Mouse (Mus musculus): ENCODE measurements at regions not wholly inside any gene's neighbourhood (a gene's known extent, or its start where the extent isn't known, plus 50 kb on each side); places are given as distances from the start of the nearest gene placed in this dataset.
"Not testable (repeated sequence)": the region's sequence is repeated elsewhere in the genome, so short reads cannot be mapped to it uniquely, and the experiment has no call there.

- Histone ChIP-seq H3K4me2 (no peak overlapping the region), H3K27ac (no peak overlapping the region), H3K36me3 (replicated peaks) (no peaks in the 10 kb centered on the region), H3K9me3 (no peaks in the 10 kb centered on the region), H3K4me3 (replicated peaks) (no peak overlapping the region), H3K27me3 (no peaks in the 10 kb centered on the region), H3K4me1 (no peaks in the 10 kb centered on the region), H3K9ac (no peak overlapping the region)
- no peak for ATAC-seq (ENCODE audit: low FRiP score)
- 82% methylated on average over 2 of the region's 2 CpGs for WGBS
Observed at GRCm38 (mm10) chr6:73576708-73577107, 107.2 kb upstream of the 4931417E11Rik start.

DNA sequence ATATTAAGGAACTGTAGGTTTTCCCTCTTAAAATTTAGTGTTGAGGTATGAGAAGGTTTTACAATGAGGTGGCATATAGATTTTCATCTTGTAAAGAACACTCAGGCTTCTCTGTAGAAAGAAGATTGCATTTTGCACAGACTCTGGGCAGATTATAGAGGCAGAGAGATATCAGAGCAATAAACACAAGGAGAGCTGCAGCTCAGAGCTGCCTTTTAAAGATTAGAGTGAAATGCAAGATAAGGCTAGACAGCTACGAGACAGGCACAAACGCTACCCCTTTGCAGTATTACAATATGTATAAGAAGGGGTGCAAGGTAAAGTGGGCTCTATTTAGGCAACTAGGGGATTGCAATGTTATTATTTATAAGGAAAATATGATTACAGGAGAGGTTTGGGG, 90.5 kb upstream of the 4931417E11Rik start:
- no peak overlapping the region for H3K27ac ChIP-seq
- ATAC-seq (ENCODE audit: low FRiP score): no peak
- H3K36me3 ChIP-seq (replicated peaks): no peaks in the 10 kb centered on the region
- H3K27me3 ChIP-seq: no peaks in the 10 kb centered on the region
- no peak overlapping the region for H3K4me2 ChIP-seq
- no peaks in the 10 kb centered on the region for H3K4me1 ChIP-seq
- WGBS: 91% methylated on average over 2 of the region's 2 CpGs
- no peaks in the 10 kb centered on the region for H3K9me3 ChIP-seq
- H3K4me3 ChIP-seq (replicated peaks): no peak overlapping the region
- no peak overlapping the region for H3K9ac ChIP-seq

DNA sequence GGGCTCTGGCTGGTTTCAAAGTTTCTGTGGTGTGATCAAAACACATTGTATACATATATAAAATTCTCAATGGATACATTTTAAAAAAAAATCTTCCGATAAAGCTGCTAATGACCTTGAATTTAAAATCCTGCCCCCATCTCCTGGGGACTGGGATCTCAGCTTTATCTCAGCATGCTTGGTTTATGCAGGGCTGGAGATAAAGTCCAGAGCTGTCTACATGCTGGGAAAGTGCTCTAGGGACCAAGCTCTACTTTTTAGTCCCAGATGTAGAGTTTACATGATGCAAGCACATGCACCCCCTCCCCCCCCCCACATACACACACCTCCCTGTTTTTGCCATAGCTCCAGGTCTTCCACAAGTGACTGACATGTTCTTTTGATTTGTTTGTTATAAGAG, 61.1 kb upstream of the 4931417E11Rik start:
- no peaks in the 10 kb centered on the region for H3K36me3 ChIP-seq (replicated peaks)
- H3K4me1 ChIP-seq: peaks cover 7% of the 10 kb centered on the region; the same call in 1 of the 2 replicates
- no peak overlapping the region for H3K27ac ChIP-seq
- no peak overlapping the region for H3K9ac ChIP-seq
- no peaks in the 10 kb centered on the region for H3K9me3 ChIP-seq
- ATAC-seq (ENCODE audit: low FRiP score): no peak
- WGBS: 100% methylated on average over 1 of the region's 1 CpGs
- no peak overlapping the region for H3K4me2 ChIP-seq
- H3K4me3 ChIP-seq (replicated peaks): no peak overlapping the region
- no peaks in the 10 kb centered on the region for H3K27me3 ChIP-seq

- Histone ChIP-seq H3K27me3 (no peaks in the 10 kb centered on the region), H3K4me3 (replicated peaks) (no peak overlapping the region), H3K4me1 (peaks cover 7% of the 10 kb centered on the region; the same call in 1 of the 2 replicates), H3K36me3 (replicated peaks) (no peaks in the 10 kb centered on the region), H3K9ac (no peak overlapping the region), H3K27ac (no peak overlapping the region), H3K9me3 (no peaks in the 10 kb centered on the region), H3K4me2 (no peak overlapping the region)
- WGBS: 90% methylated on average over 1 of the region's 1 CpGs
- no peak for ATAC-seq (ENCODE audit: low FRiP score)
Observed at GRCm38 (mm10) chr6:73530098-73530497, 60.6 kb upstream of the 4931417E11Rik start.

DNA sequence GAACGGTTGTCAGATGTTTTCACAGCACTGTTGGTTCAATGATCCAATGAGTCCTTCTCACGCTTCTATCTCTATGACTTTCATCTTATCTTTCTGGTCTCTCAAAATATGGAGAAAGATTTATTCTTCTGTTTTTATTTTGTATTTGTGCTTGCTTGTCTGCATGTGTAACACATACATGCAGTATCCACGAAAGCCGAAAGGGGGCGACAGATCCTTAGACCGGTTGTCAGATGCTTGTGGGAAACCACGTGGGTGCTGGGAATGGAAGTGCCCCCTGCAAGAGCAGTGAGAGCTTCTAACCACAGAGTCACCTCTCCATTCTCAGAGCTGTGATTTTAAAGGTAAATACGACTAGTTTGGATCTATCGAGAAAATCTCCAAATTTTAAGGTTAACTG, 54.2 kb upstream of the 4931417E11Rik start:
- 72% methylated on average over 9 of the region's 9 CpGs for WGBS
- Histone ChIP-seq H3K4me3 (replicated peaks) (no peak overlapping the region), H3K27me3 (no peaks in the 10 kb centered on the region)

GRCm38 (mm10) chr6:73519894-73520293, 50.4 kb upstream of the 4931417E11Rik start:
- H3K36me3 ChIP-seq (replicated peaks); H3K27me3 ChIP-seq; H3K4me3 ChIP-seq (replicated peaks); ATAC-seq (ENCODE audit: low FRiP score); H3K4me2 ChIP-seq; H3K9ac ChIP-seq; H3K9me3 ChIP-seq; H3K4me1 ChIP-seq; H3K27ac ChIP-seq: not testable (repeated sequence)
- 88% methylated on average over 4 of the region's 4 CpGs for WGBS

More for the DNA sequence above, 54.2 kb upstream of the 4931417E11Rik start:
- Histone ChIP-seq H3K36me3 (replicated peaks) (no peaks in the 10 kb centered on the region), H3K9ac (no peak overlapping the region), H3K27ac (no peak overlapping the region), H3K4me1 (no peaks in the 10 kb centered on the region), H3K9me3 (no peaks in the 10 kb centered on the region), H3K4me2 (no peak overlapping the region)
- no peak for ATAC-seq (ENCODE audit: low FRiP score)
